Mouse (Mus musculus): ENCODE results near the gene Rhpn2.
"Not testable (repeated sequence)": the region's sequence is repeated elsewhere in the genome, so short reads cannot be mapped to it uniquely, and the experiment has no call there.

DNA sequence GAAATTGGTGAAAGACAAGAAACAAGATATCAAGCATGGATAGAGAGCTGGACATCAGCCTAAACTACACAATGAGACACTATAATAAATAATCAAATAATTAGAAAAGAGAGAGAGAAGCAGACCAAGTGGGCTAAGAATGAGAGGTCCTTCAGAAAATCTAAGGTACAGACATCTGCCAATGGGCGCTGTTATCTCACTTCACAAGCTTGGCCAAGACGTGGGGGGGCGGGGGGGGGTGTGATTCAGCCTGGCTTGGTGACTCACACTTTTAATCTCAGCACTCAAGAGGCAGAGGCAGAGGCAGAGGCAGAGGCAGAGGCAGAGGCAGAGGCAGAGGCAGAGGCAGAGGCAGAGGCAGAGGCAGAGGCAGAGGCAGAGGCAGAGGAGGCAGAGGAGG is 14.7 kb upstream of the Rhpn2 start:
- not testable (repeated sequence) for TF ChIP-seq EP300 (IDR thresholded peaks at IDR 0.05; ENCODE audit: insufficient read depth, low read depth, low read length); CTCF (IDR thresholded peaks at IDR 0.05; ENCODE audit: low read depth, low read length)
